Mouse (Mus musculus) T-helper 1 cell (primary cell): ENCODE measurements around the gene Mrc2.

ENCODE experiments used
- in situ Hi-C: fragments of 300-600 bp; cut with MboI, MseI; formaldehyde crosslinking; loops from one replicate; pipeline ENCODE4 v1.15.1; 2025; ENCODE audit warnings: high pct_unique_total_duplicates

Mrc2 gene

DNA sequence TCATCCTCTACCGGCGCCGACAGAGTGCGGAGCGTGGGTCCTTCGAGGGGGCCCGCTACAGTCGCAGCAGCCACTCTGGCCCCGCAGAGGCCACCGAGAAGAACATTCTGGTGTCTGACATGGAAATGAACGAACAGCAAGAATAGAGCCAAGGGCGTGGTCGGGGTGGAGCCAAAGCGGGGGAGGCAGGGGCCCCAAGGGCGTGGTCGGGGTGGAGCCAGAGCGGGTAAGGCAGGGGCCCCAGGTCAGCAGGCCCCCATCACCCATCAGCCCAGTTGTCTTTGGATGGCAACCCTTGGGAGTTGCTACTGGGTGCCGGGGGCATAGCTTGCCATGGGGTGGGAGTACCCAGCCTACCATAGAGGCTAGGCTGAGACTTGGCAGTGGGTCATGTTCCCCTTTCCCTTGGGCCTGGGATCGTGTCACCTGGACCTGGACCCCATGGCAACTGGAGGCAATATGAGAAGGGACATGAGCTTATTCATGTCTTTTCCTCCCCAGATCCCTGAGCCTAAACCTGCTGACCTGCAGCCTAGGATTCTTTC, 57.4 kb downstream of the Mrc2 start:
- in situ Hi-C loops = loop anchor here (5.0 kb wide), 1 partner anchor 242 kb away; no protein-coding TSS in a partner anchor

DNA sequence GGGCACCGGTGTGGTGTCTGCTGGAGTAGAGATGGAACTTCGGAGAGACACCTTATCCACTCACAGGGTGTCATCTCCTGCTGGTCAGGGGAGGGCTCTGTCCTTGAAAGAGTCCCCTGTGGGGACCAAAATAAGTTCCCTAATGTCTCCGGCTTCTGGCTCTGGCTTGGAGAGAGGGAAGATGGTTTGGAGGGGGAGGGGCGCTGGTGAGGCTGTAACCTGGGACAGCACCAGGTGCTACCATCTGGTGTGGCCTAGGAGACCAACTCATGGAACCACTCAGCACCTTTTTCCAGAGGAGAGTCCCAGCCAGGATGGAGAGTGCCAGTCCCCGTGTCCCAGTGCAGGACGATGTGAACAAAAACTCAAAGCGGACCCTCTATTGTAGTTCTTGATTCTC, 58.2 kb downstream of the Mrc2 start:
- in situ Hi-C loops = no loop called here

DNA sequence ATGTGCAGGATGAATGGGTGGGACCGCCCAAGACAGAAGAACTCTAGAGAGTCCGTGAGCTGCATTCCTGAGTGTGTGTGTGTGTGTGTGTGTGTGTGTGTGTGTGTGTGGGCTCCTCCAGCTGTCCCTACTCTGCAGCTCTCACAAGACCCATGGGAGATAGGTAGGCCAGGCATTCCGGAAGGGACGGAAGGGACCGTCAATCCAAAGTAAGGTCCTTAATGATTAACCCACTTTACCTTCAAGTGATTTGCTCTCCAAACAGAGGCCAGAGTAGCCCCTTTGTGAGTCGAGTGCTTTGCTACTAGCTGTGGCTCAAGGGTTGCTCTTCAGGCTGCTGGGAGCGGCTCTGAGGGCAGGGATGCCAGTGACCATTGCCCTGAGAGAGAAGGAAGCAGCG, 59.7 kb downstream of the Mrc2 start:
- in situ Hi-C loops = no loop called here

DNA sequence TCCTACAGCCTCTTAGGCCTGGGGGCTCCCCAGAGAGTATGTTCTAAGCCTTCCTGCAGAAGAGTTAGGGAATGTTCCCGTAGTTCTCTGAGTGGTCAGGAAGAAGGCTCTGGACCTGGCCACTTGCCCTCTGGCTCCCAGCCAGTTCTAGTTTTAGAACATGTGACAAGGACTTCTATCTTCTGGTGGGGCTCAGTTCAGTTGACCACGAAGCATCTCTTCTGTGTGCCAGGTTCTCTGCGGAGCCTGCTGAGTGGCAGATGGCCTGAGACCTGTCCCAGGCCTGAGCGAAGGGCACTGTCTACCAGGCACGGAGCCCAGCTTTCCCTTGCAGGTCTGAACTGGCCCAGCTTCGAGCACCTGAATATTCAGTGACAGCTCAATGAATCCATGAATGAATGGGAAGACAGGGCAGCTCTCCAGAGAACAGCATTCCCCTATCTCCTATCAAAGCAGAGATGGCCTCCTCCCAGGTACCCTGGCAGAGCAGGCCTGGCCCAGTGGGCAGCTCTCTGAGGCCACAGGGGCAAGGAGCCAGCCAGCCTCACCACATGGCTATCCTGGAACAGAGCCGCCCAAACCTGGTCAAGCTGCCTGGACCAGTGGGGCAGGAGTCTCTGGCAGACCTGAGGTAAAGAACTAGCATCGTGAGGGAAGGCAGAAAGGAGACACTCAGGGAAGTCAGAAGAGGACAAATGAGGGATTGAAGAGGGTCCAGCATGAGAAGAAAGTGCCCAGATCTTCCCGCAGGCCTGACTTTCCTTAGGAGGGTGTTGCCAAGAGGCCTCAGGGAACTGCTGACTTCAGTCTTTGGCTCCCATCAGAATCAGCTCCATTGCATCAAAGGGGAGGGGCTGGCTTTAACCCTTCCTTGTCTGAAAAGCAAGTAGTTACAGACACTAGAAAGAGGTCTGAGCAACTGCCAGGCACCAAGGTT, 60.8 kb downstream of the Mrc2 start:
- in situ Hi-C loops = no loop called here

DNA sequence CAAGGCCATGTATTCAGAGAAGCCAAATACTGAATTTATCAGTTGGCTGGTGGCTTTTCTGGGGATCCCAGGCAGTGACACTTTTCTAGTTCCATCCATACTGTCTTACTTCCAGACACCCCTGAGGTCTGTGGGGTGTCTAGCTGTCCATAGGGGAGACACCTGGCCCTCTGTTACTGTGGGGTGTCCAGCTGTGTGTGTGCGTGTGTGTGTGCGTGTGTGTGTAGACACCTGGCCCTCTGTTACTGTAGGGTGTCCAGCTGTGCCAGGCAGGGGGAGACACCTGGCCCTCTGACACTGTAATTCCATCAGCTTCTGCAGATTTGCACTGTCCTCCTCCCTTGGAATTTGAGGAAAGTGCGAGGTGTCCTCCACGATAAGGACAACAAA, 61.4 kb downstream of the Mrc2 start:
- in situ Hi-C loops = no loop called here

DNA sequence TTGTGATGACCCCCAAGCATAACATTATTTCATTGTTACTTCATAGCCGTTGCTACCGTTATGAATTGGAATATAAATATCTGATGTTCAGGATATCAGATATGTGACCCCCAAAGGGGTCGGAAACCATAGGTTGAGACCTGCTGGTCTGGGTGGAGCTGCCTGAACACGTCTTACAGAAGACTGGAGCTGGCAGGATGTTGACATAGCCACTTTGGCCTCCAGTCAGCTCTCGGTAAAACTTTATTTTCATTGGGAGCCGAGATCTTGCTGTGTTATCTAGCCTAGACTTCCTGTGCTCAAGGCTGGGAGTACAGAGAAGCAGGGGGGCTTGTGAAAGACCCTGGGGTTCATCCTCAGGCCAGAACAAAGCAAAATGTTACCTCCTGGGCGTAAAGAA, 63.9 kb downstream of the Mrc2 start:
- in situ Hi-C loops = no loop called here

DNA sequence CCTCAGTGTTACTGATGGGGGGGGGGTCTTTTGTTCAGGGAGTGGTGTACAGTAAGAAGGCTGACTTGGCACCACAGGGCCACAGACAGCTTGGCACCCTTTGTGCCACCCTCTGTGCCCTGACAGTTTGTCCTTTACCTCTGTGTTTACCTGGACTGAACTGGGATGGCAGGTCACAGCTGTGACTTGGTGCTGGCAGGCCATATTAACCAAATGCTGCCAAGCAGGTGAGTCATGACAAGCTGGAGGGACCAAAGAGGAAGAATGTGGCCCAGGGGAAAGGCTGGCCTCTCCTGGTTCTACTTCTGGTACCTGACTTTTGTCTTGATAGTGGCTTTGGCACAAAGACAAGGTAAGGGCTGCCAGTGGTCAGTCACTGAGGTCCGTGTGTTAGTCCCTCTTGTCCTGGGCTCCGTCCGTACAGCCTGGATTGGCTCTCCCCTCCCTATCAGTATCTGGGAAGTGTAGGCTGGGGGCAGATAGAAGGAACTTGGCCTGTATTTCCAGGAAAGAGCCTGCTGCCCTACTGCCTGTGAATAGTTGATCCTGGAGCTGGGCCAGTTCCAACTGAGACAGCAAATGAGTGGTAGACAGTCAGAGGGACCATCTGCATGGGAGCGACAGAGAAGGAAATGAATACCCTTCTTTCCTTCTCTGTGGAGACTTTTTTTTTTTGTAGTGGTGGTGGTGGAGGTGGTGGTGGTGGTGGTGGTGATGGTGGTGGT, 69.8 kb downstream of the Mrc2 start:
- in situ Hi-C loops = no loop called here

DNA sequence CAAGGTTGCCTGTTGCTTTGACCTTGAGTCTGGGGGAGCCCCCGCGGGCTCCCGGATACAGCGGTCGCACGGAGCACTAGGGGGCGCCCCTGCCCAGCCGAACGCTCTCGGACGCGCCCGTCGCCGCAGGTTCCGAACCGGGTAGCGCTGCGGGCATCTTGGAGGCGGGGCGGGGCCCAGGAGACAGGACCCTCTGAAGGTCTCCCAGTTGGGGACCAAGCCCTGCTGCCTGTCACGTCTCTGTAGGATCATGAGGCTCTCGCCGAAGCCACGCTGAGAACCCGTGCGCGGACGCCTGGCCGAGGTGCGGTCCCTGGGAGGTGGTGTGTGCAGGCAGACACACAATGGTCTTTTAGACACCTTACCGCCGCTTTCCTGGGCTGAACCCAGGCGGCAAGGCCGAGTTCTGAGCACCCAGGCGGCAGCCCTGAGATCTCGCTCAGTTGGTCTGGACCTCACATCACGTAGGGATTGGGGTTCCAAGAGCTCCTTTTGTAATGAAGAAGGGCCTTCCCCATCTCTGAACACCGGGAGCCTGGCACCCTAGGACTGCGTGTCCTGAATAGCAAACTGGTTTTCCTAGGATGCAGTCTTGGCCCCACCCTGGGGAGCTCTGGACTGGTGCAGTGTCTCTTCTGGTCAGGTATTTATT, 70.6 kb downstream of the Mrc2 start:
- in situ Hi-C loops = no loop called here

DNA sequence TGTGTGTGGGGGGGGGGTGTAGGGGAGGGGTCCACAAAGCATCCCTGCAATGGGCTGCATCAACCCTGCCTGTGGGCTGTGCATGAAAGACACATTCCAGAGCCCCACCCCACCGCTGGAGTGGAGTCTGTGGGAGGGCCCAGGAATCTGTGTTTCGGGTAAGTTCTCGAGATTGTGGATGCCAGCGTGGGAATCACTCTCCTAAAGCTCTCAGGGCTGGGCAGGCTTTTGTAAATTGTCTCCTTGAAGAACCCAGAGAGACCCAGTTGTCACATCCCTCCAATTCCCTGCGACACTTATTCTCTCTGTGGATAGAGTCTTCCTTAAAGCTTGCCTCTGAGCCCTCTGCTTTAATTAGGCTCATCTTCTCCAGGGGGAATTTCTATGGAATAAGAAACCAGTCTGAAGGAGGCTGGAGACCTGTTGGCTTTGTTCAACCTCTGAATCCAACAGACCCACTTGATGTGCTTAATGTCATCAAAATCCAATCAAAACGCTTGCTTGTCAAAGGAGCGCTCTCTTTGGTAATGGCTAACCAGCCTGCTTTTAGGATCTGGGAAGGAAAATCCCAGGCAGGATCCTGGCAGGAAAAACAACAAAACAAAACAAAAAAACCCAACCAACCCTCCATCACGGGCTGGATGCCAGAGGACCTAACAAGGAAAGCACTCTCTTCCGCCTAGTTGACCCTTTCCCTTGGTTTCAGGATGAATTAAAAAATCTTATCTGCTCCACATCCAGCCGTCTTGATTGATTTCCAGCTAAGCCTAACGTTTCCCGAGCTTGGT, 71.3 kb downstream of the Mrc2 start:
- in situ Hi-C loops = no loop called here

DNA sequence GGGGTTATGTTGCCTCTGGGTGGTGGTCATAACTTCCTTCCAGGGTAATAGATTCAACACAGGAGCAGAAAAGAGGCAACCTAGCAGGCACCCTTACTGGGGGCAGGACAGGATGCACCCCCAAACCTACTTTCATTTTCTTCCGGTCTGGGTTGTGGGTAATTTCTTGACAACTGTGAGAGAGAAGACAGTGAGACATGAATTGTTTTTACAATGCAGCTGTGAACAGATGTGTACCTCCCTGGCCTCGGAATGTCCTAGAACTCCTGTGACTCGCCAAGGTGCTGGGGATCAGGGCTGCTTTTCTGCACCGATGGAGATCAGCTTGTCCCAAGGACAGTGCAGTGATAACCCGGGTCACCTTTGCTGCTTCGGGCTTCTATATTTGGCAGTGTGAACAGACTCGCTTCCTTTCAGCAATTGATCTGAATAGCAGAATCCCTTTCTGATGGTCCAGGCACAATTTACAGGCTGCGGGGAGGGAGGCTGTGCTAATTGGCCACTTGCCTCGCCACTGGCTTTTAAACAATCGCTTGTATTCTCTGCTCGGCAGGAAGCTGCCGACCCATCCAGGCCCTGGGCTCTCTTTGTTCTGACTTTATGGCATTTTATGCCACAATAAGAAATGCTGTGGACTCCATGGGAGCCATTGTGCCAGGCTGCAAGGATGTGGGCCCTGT, 72.1 kb downstream of the Mrc2 start:
- in situ Hi-C loops = no loop called here

DNA sequence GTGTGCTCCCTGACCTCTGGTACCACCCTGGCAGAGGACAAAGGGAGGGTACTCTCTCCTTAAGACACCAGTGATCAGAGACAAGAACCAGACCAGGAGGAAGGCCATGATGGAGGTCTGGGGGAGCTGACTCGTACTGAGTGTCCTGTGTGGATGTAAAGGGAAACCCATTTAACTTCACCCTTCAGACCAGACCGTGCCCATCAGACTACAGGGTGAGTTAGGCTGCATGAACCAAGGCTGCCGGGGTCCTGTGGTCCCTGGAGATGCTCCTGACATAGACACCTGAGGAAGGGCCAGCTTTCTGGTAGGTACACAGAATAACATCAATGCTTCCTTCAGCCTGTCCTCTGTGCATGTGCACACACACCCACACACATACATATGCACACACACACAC, 73.2 kb downstream of the Mrc2 start:
- in situ Hi-C loops = no loop called here

DNA sequence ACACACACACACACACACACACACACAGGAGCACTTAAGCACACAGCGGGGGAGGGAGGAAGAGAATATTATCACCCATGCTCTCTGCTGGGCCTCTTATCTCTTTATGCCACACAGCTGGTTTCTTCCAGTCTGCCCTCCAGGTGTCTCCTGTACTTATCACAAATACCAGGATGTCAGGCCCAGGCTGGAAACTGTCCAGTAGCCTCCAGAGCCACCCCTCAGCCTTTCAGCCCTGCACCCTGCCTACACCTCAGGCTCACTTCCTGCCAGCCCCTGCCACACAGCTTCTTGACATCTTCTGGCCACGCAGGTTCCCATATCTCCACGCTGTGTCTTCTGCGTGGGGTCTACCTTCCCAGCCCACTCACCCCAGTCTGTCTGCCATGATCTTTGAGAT, 73.6 kb downstream of the Mrc2 start:
- in situ Hi-C loops = no loop called here

DNA sequence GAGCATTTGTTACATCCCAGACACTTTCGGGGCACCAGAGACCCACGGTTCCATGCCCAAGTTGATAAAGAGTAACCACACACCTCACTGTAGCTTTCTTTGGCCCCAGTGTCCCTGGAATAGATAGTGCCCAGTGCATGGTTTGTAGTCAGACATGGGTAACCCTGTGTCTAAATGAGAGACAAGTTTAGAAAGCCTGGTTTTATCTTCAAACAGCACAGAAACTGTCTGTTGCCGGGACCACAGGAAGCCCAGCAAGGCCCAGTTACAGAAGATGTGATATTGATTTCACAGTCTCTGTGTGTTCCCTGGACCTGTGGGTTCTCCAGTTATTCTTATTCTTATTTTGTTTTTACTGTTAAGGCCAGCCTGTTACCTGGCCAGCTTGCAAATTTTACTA, 74.7 kb downstream of the Mrc2 start:
- in situ Hi-C loops = no loop called here

DNA sequence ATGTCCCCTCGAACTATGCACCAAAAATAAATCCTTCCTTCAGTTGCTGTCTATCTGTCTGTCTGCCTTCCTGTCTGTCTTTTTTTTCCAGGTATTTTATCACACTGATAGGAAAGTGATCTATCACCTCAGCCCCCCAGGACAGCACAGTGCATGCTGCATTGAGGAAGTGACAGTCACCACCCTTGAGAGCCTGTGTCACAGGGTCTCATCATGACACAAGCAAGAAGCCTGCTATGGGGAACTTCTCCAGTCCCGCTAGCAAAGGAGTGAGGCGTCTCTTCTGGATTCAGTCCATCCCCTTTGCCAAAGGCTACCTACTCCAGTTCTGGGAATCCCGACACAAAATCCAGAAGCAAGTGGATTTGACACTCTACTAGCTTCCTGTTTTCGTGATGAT, 76.4 kb downstream of the Mrc2 start:
- in situ Hi-C loops = no loop called here

DNA sequence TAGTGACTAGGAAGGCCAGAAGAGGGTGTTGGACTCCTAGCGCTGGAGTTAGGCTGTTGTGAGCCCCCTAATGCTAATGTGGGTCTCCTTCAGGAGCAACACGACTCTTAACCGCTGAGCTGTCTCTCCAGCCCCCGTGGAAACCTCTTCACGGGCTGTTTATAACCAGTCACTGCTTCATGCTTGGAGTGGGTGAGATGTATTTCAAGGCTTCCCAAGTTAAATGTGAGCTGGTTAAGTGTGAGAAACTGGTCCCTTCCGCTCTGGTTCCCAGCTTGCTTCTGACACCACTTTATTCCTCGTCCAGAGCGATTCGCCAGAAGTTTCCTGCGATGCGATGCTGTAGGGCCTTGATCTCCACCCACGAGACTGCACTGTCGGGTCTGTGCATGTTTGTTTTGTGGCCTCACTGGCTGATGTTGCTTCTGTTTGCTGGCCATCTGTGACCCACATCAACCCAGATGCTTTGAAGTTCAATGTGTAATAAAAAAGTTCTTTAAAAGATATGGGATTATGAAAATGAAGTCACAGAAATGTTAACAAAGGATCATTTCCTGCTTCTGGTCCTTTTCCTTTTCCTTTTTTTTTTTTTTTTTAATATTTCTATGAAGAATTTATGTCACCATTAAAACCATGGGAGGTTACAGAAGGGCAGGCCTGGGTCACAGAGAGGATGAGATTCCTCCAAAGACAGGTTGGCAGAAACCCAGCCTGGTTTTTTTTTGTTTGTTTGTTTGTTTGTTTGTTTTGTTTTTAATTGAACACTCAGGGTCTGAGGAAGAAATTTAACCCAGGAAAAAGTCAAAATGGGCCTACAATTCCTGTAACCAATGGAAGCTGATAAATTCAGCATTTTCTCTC, 77.3 kb downstream of the Mrc2 start:
- in situ Hi-C loops = no loop called here

DNA sequence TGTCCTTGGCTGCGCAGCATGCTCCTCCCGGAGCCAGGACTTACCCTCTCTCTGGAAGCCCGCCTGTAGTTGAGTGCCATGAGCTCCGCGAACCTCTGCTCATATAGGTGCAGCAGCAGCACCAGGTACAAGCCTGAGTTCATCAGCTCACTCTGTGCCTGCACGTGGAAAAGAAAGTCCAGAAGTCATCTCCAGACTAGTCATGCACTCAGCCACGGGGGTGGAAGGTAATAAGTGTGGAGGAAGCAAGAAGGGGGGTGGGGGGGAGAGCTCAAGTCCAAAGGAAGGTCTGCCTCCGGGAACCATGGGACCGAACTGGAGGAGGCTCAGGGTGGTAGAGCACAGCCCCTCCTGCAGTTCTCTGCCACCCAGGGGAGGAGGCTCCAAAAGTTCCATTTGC, 79.4 kb downstream of the Mrc2 start:
- in situ Hi-C loops = no loop called here

DNA sequence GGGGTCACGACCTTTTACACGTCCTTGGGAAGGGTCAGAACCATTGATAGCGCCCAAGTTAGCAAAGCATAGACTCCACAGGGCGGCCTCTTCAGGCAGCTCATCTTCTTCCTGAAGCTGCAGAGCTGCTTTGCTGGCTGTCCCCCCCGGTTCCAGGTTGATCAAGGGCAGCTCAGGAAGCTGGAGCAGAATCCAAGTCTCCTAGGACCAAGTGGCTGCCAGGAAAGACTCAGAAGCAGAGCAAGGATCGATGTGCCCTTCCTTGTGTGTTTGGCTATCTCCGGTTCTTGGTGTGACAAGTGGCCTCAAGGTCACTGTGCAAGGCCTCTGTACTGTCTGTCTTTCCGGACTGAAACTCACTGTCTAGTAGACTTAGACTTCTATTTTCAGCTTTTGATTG, 81.4 kb downstream of the Mrc2 start:
- in situ Hi-C loops = no loop called here

DNA sequence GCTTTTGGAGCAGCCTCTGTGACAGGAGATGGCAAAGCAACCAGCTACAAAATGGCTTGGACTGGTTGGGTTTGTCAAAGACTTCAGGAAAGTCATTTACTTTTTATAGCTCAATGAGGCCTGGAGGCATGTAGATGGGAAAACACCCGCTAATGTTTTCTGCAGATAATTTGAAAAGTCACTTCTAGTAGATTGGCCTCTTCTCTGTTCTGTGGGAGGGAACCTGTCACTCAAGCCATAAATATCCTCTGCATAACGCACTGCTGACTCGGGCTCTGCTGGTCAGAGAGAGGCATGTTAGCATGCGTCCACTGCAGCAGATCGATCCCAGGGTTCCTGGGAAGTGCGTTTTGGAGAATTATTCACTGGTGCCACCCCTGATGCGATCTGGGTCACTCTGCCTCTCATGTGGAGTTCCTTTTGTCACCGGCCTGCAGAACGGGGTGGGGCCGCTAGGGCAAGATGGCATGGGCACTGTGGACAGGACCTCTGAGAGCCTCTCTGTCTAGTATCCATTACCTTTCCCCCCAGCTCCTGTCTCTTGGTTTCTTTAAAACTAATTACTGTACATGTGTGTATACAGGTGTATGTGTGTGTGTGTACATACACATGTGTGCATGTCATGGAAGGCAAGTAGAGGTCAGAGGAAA, 82.2 kb downstream of the Mrc2 start:
- in situ Hi-C loops = no loop called here

DNA sequence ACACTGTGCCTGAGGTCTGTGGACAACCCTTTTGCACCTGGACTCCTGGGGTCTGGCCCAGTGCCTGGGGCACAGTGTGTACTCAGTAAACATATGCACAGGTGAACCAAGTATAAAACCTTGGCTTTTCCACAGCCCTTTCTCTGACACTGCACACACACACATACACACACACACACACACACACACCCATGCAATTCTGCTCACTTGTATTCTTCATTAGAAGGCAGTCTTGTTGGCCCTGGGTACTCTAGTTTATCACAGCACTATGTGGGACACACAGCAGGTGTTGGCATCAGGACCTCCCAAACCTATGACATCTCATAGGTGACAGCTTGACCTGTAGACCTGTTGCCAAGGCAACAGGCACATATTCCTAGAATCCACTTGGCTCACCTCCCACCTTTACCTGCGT, 83.4 kb downstream of the Mrc2 start:
- in situ Hi-C loops = no loop called here
